Mouse (Mus musculus): ENCODE data around the gene Opa3. TPM values are rescaled to one million over a fixed set of nuclear protein-coding genes. Genes with fewer than 3 reads are reported as not detected.
A peak's percentile ranks its signal among the peaks of the same experiment; 100 is the strongest.

Gene Opa3
- polyA plus RNA-seq, 1 experiment from 2014 or later: 31.5 TPM

DNA sequence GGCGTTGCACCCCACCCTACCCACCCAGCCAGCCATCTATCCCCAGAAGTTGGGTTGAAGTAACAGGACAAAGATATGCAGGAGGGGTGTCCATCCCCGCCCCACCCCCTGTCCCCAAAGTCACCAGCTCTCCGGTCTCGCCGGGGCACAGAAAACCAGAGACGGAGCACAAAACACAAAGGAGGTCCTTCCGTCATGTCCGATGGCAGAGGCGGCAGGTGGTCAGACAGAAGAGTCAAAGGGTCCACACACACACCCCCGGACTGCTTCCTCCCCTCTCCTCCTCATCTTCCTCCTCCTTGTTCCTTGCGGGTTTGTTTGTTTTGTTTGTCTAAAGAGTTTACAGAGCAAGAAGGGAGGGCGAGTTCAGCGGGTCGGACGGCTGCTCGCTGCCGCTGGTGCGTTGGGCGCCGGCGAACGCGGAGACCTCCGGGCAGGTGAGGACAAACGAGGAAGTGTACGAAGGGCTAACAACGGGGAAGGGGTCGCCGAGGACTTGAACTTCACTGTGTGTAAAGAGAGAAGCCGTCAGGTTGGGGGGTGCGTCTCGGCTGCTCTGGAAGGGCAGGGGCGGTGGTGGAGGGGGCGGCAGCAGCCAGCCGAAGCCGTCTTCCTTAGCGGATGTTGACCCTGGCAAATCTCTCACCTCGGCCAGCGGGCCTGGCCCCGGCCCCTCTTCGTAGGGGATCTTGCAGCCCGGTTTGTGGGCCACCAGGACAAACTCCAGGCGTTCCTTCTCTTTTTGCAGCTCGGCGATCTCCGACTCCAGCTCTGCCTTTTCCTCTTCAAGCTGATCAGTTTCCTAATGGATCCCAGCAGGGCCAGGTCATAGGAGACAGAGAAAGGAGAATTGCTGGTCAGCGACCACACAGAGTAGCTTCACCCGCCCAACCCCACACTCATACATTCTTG is 76.6 kb downstream of the Opa3 start:
- ATAC-seq (ENCODE audit: low read depth): no peak
- Histone ChIP-seq H3K4me1 (replicated peaks; ENCODE audit: control insufficient read depth, insufficient read depth, low read length) (peaks cover 33% of the 10 kb centered on the region), H3K27me3 (ENCODE audit: control insufficient read depth, insufficient read depth, low read depth, low read length) (peaks cover 58% of the 10 kb centered on the region), H3K4me2 (ENCODE audit: low read depth, low read length) (peak overlapping the region; percentile 59), H3K4me3 (ENCODE audit: low read length) (peak overlapping the region; percentile 46), H3K36me3 (ENCODE audit: control insufficient read depth, insufficient read depth, low read length) (no peaks in the 10 kb centered on the region), H3K27ac (ENCODE audit: low read length) (no peak overlapping the region), H3K9ac (ENCODE audit: low read length) (peak overlapping the region; percentile 55; the same call in 1 of the 2 replicates), H3K9me3 (ENCODE audit: control insufficient read depth, low read length) (no peaks in the 10 kb centered on the region)
- 2% methylated on average over 48 of the region's 48 CpGs for WGBS

- no peaks in the 10 kb centered on the region for H3K9me3 ChIP-seq (ENCODE audit: control insufficient read depth, low read length)
- 7% methylated on average over 6 of the region's 6 CpGs for WGBS
- ATAC-seq (ENCODE audit: low read depth): no peak
- no peaks in the 10 kb centered on the region for H3K36me3 ChIP-seq (ENCODE audit: control insufficient read depth, insufficient read depth, low read length)
- no peak overlapping the region for H3K4me3 ChIP-seq (ENCODE audit: low read length)
- no peak overlapping the region for H3K27ac ChIP-seq (ENCODE audit: low read length)
- peaks cover 34% of the 10 kb centered on the region for H3K4me1 ChIP-seq (replicated peaks; ENCODE audit: control insufficient read depth, insufficient read depth, low read length)
- no peak overlapping the region; the same call in 1 of the 2 replicates for H3K4me2 ChIP-seq (ENCODE audit: low read depth, low read length)
- H3K9ac ChIP-seq (ENCODE audit: low read length): no peak overlapping the region; the same call in 1 of the 2 replicates
- H3K27me3 ChIP-seq (ENCODE audit: control insufficient read depth, insufficient read depth, low read depth, low read length): peaks cover 58% of the 10 kb centered on the region
Observed at GRCm38 (mm10) chr7:19305413-19305735, 77.2 kb downstream of the Opa3 start.

MicroRNAs within 50 kb of the gene (microRNA counts, 519-probe panel; counts per million panel counts)
- microRNA mmu-miR-330: not detected

Small RNA genes lying within 50 kb of the gene (microRNA-seq; reads per million reads assigned to microRNA genes)
- gene Mir330: 156 reads per million, percentile 54 among the genes with 10 or more reads in this experiment

Other genes starting within 250 kb of the Opa3 start
- not detected in 2 replicates for gene Nanos2, start 240.9 kb upstream of the Opa3 start, polyA plus RNA-seq (2015; fragmentation: Nextera tagmentation; extraction: Ambion mirVana)
- 2.1 and 2.8 TPM in 2 replicates for gene Mypop, start 237.1 kb upstream of the Opa3 start, polyA plus RNA-seq (2015; fragmentation: Nextera tagmentation; extraction: Ambion mirVana)
- 16.0 and 16.5 TPM in 2 replicates for gene Irf2bp1, start 224.3 kb upstream of the Opa3 start, polyA plus RNA-seq (2015; fragmentation: Nextera tagmentation; extraction: Ambion mirVana)
- gene Foxa3, start 204.8 kb upstream of the Opa3 start, polyA plus RNA-seq (2015; fragmentation: Nextera tagmentation; extraction: Ambion mirVana): 2.3 TPM in 2 replicates
- gene Sympk, start 204.0 kb upstream of the Opa3 start, polyA plus RNA-seq (2015; fragmentation: Nextera tagmentation; extraction: Ambion mirVana): 27.4 and 27.5 TPM in 2 replicates
- not detected in 2 replicates for gene Rsph6a, start 173.6 kb upstream of the Opa3 start, polyA plus RNA-seq (2015; fragmentation: Nextera tagmentation; extraction: Ambion mirVana)
- 11.3 and 11.9 TPM in 2 replicates for gene Dmwd, start 152.1 kb upstream of the Opa3 start, polyA plus RNA-seq (2015; fragmentation: Nextera tagmentation; extraction: Ambion mirVana)
- 28.7 and 29.3 TPM in 2 replicates for gene Dmpk, start 144.5 kb upstream of the Opa3 start, polyA plus RNA-seq (2015; fragmentation: Nextera tagmentation; extraction: Ambion mirVana)
- gene Six5, start 133.7 kb upstream of the Opa3 start, polyA plus RNA-seq (2015; fragmentation: Nextera tagmentation; extraction: Ambion mirVana): 7.2 and 7.5 TPM in 2 replicates
- 1.9 and 2.2 TPM in 2 replicates for gene Gm4969, start 110.0 kb upstream of the Opa3 start, polyA plus RNA-seq (2015; fragmentation: Nextera tagmentation; extraction: Ambion mirVana)
- gene Fbxo46, start 108.5 kb upstream of the Opa3 start, polyA plus RNA-seq (2015; fragmentation: Nextera tagmentation; extraction: Ambion mirVana): 16.2 and 16.3 TPM in 2 replicates
- gene Qpctl, start 79.0 kb upstream of the Opa3 start, polyA plus RNA-seq (2015; fragmentation: Nextera tagmentation; extraction: Ambion mirVana): 15.4 and 15.7 TPM in 2 replicates
- 135 and 144 TPM in 2 replicates for gene Snrpd2, start 78.6 kb upstream of the Opa3 start, polyA plus RNA-seq (2015; fragmentation: Nextera tagmentation; extraction: Ambion mirVana)
- gene Gipr, start 62.2 kb upstream of the Opa3 start, polyA plus RNA-seq (2015; fragmentation: Nextera tagmentation; extraction: Ambion mirVana): 5.6 and 8.2 TPM in 2 replicates
- gene Eml2, start 51.9 kb upstream of the Opa3 start, polyA plus RNA-seq (2015; fragmentation: Nextera tagmentation; extraction: Ambion mirVana): 11.3 and 12.4 TPM in 2 replicates
- gene Gpr4, start 15.8 kb upstream of the Opa3 start, polyA plus RNA-seq (2015; fragmentation: Nextera tagmentation; extraction: Ambion mirVana): 2.1 and 2.6 TPM in 2 replicates
- gene Vasp, start 43.5 kb downstream of the Opa3 start, polyA plus RNA-seq (2015; fragmentation: Nextera tagmentation; extraction: Ambion mirVana): 103 and 105 TPM in 2 replicates
- not detected in 2 replicates for gene Ppm1n, start 51.7 kb downstream of the Opa3 start, polyA plus RNA-seq (2015; fragmentation: Nextera tagmentation; extraction: Ambion mirVana)
- 13.8 and 17.5 TPM in 2 replicates for gene Rtn2, start 54.3 kb downstream of the Opa3 start, polyA plus RNA-seq (2015; fragmentation: Nextera tagmentation; extraction: Ambion mirVana)
- gene Fosb, start 81.7 kb downstream of the Opa3 start, polyA plus RNA-seq (2015; fragmentation: Nextera tagmentation; extraction: Ambion mirVana): 0.20 and 0.31 TPM in 2 replicates
- gene Ercc1, start 116.4 kb downstream of the Opa3 start, polyA plus RNA-seq (2015; fragmentation: Nextera tagmentation; extraction: Ambion mirVana): 79.9 and 82.5 TPM in 2 replicates
- gene Cd3eap, start 131.1 kb downstream of the Opa3 start, polyA plus RNA-seq (2015; fragmentation: Nextera tagmentation; extraction: Ambion mirVana): 17.2 and 17.3 TPM in 2 replicates
- gene Ppp1r13l, start 131.4 kb downstream of the Opa3 start, polyA plus RNA-seq (2015; fragmentation: Nextera tagmentation; extraction: Ambion mirVana): 4.9 TPM in 2 replicates
- gene Ercc2, start 153.7 kb downstream of the Opa3 start, polyA plus RNA-seq (2015; fragmentation: Nextera tagmentation; extraction: Ambion mirVana): 15.9 and 17.4 TPM in 2 replicates
- 17.5 and 19.7 TPM in 2 replicates for gene Klc3, start 175.8 kb downstream of the Opa3 start, polyA plus RNA-seq (2015; fragmentation: Nextera tagmentation; extraction: Ambion mirVana)
- 78.9 and 137 TPM in 2 replicates for gene Ckm, start 176.4 kb downstream of the Opa3 start, polyA plus RNA-seq (2015; fragmentation: Nextera tagmentation; extraction: Ambion mirVana)
- 5.2 TPM in 2 replicates for gene Mark4, start 230.5 kb downstream of the Opa3 start, polyA plus RNA-seq (2015; fragmentation: Nextera tagmentation; extraction: Ambion mirVana)
- gene Exoc3l2, start 235.0 kb downstream of the Opa3 start, polyA plus RNA-seq (2015; fragmentation: Nextera tagmentation; extraction: Ambion mirVana): 0.72 and 1.1 TPM in 2 replicates

All from lung, embryonic 16.5 days (tissue).